Mouse (Mus musculus): Measurements from ENCODE around the gene Gm10184. TPM values are rescaled to one million over a fixed set of nuclear protein-coding genes. Genes with fewer than 3 reads are reported as not detected.
"Not testable (repeated sequence)": the region's sequence is repeated elsewhere in the genome, so short reads cannot be mapped to it uniquely, and the experiment has no call there.

Gene Gm10184
- polyA plus RNA-seq (2012; fragmentation: generic; extraction: Trizol) = 62.6 TPM

GRCm38 (mm10) chr17:89910349-89910748 lies at the start of gene Gm10184:
Gene Gm10184 (minus strand): TSS chr17:89910449.
- no peak for TF ChIP-seq CEBPB (IDR thresholded peaks at IDR 0.05; ENCODE audit: insufficient read depth, poor library complexity, severe bottlenecking)
- H3K4me3 ChIP-seq = no peak within 1 kb of the TSS
- no peaks in the 10 kb centered on the region for H3K27me3 ChIP-seq (ENCODE audit: control insufficient read depth, insufficient read depth, insufficient read length)
- no peak within 1 kb of the TSS for H3K4me2 ChIP-seq (ENCODE audit: low read depth)
- no peaks in the 10 kb centered on the region for H3K36me3 ChIP-seq (ENCODE audit: control insufficient read depth, insufficient read depth)
- no peak within 1 kb of the TSS for H3ac ChIP-seq (ENCODE audit: control insufficient read depth, insufficient read length)
- H3K79me2 ChIP-seq (ENCODE audit: control insufficient read depth, insufficient read depth) = no peaks in the 10 kb centered on the region

- Histone ChIP-seq H3ac (ENCODE audit: control insufficient read depth, insufficient read length) (no peak overlapping the region), H3K4me3 (no peak overlapping the region), H3K27me3 (ENCODE audit: control insufficient read depth, insufficient read depth, insufficient read length) (no peaks in the 10 kb centered on the region), H3K79me2 (ENCODE audit: control insufficient read depth, insufficient read depth) (no peaks in the 10 kb centered on the region), H3K4me2 (ENCODE audit: low read depth) (no peak overlapping the region), H3K36me3 (ENCODE audit: control insufficient read depth, insufficient read depth) (no peaks in the 10 kb centered on the region)
- TF ChIP-seq MYOG (IDR thresholded peaks at IDR 0.05; ENCODE audit: control insufficient read depth in 1 of 3, insufficient read depth in 1 of 3, insufficient read length in 2 of 3, low read depth in 2 of 3) (no peak), MAX (IDR thresholded peaks at IDR 0.05; ENCODE audit: low read depth) (no peak), USF1 (IDR thresholded peaks at IDR 0.05; ENCODE audit: low read depth) (no peak), POLR2AphosphoS2 (IDR thresholded peaks at IDR 0.05; ENCODE audit: insufficient read length, low read depth) (no peak), SRF (IDR thresholded peaks at IDR 0.05; ENCODE audit: control insufficient read depth, insufficient read length, low read depth) (no peak), REST (IDR thresholded peaks at IDR 0.05; ENCODE audit: insufficient read depth, insufficient read length) (no peak), POLR2A (IDR thresholded peaks at IDR 0.05; ENCODE audit: insufficient read length, low read depth) (no peak), E2F4 (IDR thresholded peaks at IDR 0.05; ENCODE audit: insufficient read depth) (no peak), MYOD1 (IDR thresholded peaks at IDR 0.05; ENCODE audit: control insufficient read depth in 1 of 3, insufficient read length in 2 of 3, low read depth in 2 of 3) (no peak), CEBPB (IDR thresholded peaks at IDR 0.05; ENCODE audit: insufficient read depth, poor library complexity, severe bottlenecking) (no peak), TCF12 (IDR thresholded peaks at IDR 0.05; ENCODE audit: insufficient read depth, poor library complexity, severe bottlenecking) (no peak), TCF3 (IDR thresholded peaks at IDR 0.05; ENCODE audit: insufficient read length, low read depth) (no peak)
Observed at GRCm38 (mm10) chr17:89933950-89934349, 23.7 kb upstream of the Gm10184 start.

- H3K79me2 ChIP-seq (ENCODE audit: control insufficient read depth, insufficient read depth) = no peaks in the 10 kb centered on the region
- H3K36me3 ChIP-seq (ENCODE audit: control insufficient read depth, insufficient read depth) = no peaks in the 10 kb centered on the region
- H3K4me3 ChIP-seq = no peak overlapping the region
- no peak overlapping the region for H3ac ChIP-seq (ENCODE audit: control insufficient read depth, insufficient read length)
- H3K4me2 ChIP-seq (ENCODE audit: low read depth) = no peak overlapping the region
- TF ChIP-seq SRF (IDR thresholded peaks at IDR 0.05; ENCODE audit: control insufficient read depth, insufficient read length, low read depth) (no peak), MYOG (IDR thresholded peaks at IDR 0.05; ENCODE audit: control insufficient read depth in 1 of 3, insufficient read depth in 1 of 3, insufficient read length in 2 of 3, low read depth in 2 of 3) (no peak), USF1 (IDR thresholded peaks at IDR 0.05; ENCODE audit: low read depth) (no peak), MYOD1 (IDR thresholded peaks at IDR 0.05; ENCODE audit: control insufficient read depth in 1 of 3, insufficient read length in 2 of 3, low read depth in 2 of 3) (no peak), TCF12 (IDR thresholded peaks at IDR 0.05; ENCODE audit: insufficient read depth, poor library complexity, severe bottlenecking) (no peak), CEBPB (IDR thresholded peaks at IDR 0.05; ENCODE audit: insufficient read depth, poor library complexity, severe bottlenecking) (no peak), TCF3 (IDR thresholded peaks at IDR 0.05; ENCODE audit: insufficient read length, low read depth) (no peak), E2F4 (IDR thresholded peaks at IDR 0.05; ENCODE audit: insufficient read depth) (no peak), POLR2A (IDR thresholded peaks at IDR 0.05; ENCODE audit: insufficient read length, low read depth) (no peak), MAX (IDR thresholded peaks at IDR 0.05; ENCODE audit: low read depth) (no peak), REST (IDR thresholded peaks at IDR 0.05; ENCODE audit: insufficient read depth, insufficient read length) (no peak), POLR2AphosphoS2 (IDR thresholded peaks at IDR 0.05; ENCODE audit: insufficient read length, low read depth) (no peak)
- no peaks in the 10 kb centered on the region for H3K27me3 ChIP-seq (ENCODE audit: control insufficient read depth, insufficient read depth, insufficient read length)
Observed at GRCm38 (mm10) chr17:89907686-89908085, 2.6 kb downstream of the Gm10184 start.

DNA sequence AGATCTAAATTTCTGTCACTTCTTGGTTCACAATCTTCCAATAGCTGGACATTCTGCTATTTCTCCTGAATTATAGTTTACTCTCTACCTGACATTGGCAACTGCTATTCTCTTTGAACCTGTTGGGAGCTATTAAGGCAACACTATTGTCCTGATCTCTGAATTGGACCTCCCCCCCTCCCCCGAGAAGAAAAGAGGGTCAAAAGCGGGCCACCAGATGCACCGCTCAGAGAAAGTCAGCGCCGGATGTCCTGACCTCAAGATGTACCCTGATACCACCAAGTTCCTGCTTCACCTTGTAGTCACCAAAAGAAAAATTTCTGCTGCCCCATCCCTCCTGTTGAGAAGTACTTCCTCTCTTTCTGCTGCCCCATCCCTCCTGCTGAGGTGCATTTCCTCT lies 5.5 kb downstream of the Gm10184 start:
- H3K4me3 ChIP-seq; H3ac ChIP-seq (ENCODE audit: control insufficient read depth, insufficient read length); H3K36me3 ChIP-seq (ENCODE audit: control insufficient read depth, insufficient read depth): not testable (repeated sequence)

DNA sequence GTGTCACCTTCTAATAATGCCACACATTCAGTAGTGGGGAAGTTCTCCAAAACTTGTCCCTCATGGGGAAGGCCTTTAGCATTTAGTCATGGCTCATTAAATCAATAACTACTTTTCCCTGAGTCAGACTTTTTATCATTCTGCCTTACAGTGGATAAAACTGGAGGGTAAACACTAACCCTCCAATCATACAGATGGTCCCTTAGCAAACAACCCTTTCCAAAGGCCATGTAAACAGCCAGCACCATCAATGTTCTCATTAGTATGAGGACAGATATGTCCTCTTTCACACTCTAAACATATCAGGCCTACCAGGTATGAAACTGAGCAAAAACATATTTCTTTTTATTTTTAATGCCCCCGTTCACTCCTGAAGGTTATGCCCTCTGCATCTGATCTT lies 7.5 kb downstream of the Gm10184 start:
- H3K36me3 ChIP-seq (ENCODE audit: control insufficient read depth, insufficient read depth) = no peaks in the 10 kb centered on the region
- TF ChIP-seq REST (IDR thresholded peaks at IDR 0.05; ENCODE audit: insufficient read depth, insufficient read length) = no peak
- no peak for TF ChIP-seq MYOD1 (IDR thresholded peaks at IDR 0.05; ENCODE audit: control insufficient read depth in 1 of 3, insufficient read length in 2 of 3, low read depth in 2 of 3)
- TF ChIP-seq POLR2AphosphoS2 (IDR thresholded peaks at IDR 0.05; ENCODE audit: insufficient read length, low read depth) = no peak
- TF ChIP-seq MAX (IDR thresholded peaks at IDR 0.05; ENCODE audit: low read depth) = no peak
- TF ChIP-seq MYOG (IDR thresholded peaks at IDR 0.05; ENCODE audit: control insufficient read depth in 1 of 3, insufficient read depth in 1 of 3, insufficient read length in 2 of 3, low read depth in 2 of 3) = no peak
- no peak for TF ChIP-seq TCF12 (IDR thresholded peaks at IDR 0.05; ENCODE audit: insufficient read depth, poor library complexity, severe bottlenecking)
- TF ChIP-seq SRF (IDR thresholded peaks at IDR 0.05; ENCODE audit: control insufficient read depth, insufficient read length, low read depth) = no peak
- no peak for TF ChIP-seq E2F4 (IDR thresholded peaks at IDR 0.05; ENCODE audit: insufficient read depth)
- TF ChIP-seq POLR2A (IDR thresholded peaks at IDR 0.05; ENCODE audit: insufficient read length, low read depth) = no peak
- TF ChIP-seq USF1 (IDR thresholded peaks at IDR 0.05; ENCODE audit: low read depth) = no peak

More for the DNA sequence above, 5.5 kb downstream of the Gm10184 start:
- H3K27me3 ChIP-seq (ENCODE audit: control insufficient read depth, insufficient read depth, insufficient read length); H3K79me2 ChIP-seq (ENCODE audit: control insufficient read depth, insufficient read depth); H3K4me2 ChIP-seq (ENCODE audit: low read depth): not testable (repeated sequence)

More for the DNA sequence above, 7.5 kb downstream of the Gm10184 start:
- H3K79me2 ChIP-seq (ENCODE audit: control insufficient read depth, insufficient read depth) = no peaks in the 10 kb centered on the region
- no peak overlapping the region for H3K4me3 ChIP-seq
- H3K27me3 ChIP-seq (ENCODE audit: control insufficient read depth, insufficient read depth, insufficient read length) = no peaks in the 10 kb centered on the region
- no peak overlapping the region for H3K4me2 ChIP-seq (ENCODE audit: low read depth)
- no peak overlapping the region for H3ac ChIP-seq (ENCODE audit: control insufficient read depth, insufficient read length)

Measured in myocyte (in vitro differentiated cells).